Mouse (Mus musculus): ENCODE results near the gene Timp4. TPM values are rescaled to one million over a fixed set of nuclear protein-coding genes. Genes with fewer than 3 reads are reported as not detected.
A peak's percentile ranks its signal among the peaks of the same experiment; 100 is the strongest.
"Not testable (repeated sequence)": the region's sequence is repeated elsewhere in the genome, so short reads cannot be mapped to it uniquely, and the experiment has no call there.

Gene Timp4
- total RNA-seq, 2 experiments from 2014 or later: 0.02 TPM; not detected in 1

- no peak for ATAC-seq (ENCODE audit: poor library complexity, severe bottlenecking)
These were observed 8.5 kb upstream of the Timp4 start for GRCm38 (mm10) chr6:115260507-115260906.

- no peak for ATAC-seq (ENCODE audit: poor library complexity, severe bottlenecking)
These were observed 3.2 kb upstream of the Timp4 start for GRCm38 (mm10) chr6:115255171-115255570.

GRCm38 (mm10) chr6:115251531-115251985 lies 447 bp downstream of the Timp4 start:
- ATAC-seq (ENCODE audit: poor library complexity, severe bottlenecking): no peak

GRCm38 (mm10) chr6:115245500-115246058 lies 6.4 kb downstream of the Timp4 start:
- no peak for ATAC-seq (ENCODE audit: poor library complexity, severe bottlenecking)

GRCm38 (mm10) chr6:115244222-115244621 lies 7.8 kb downstream of the Timp4 start:
- ATAC-seq (ENCODE audit: poor library complexity, severe bottlenecking): no peak

GRCm38 (mm10) chr6:115241939-115242338 lies 10.1 kb downstream of the Timp4 start:
- ATAC-seq (ENCODE audit: poor library complexity, severe bottlenecking): no peak

- ATAC-seq (ENCODE audit: poor library complexity, severe bottlenecking): no peak
These were observed 10.8 kb downstream of the Timp4 start for GRCm38 (mm10) chr6:115241131-115241699.

- not testable (repeated sequence) for ATAC-seq (ENCODE audit: poor library complexity, severe bottlenecking)
These were observed 11.6 kb downstream of the Timp4 start for GRCm38 (mm10) chr6:115240431-115240830.

- ATAC-seq (ENCODE audit: poor library complexity, severe bottlenecking): no peak
These were observed 12.7 kb downstream of the Timp4 start for GRCm38 (mm10) chr6:115239335-115239734.

- ATAC-seq (ENCODE audit: poor library complexity, severe bottlenecking): no peak
These were observed 13.7 kb downstream of the Timp4 start for GRCm38 (mm10) chr6:115238031-115239027.

GRCm38 (mm10) chr6:115232562-115232961 lies 19.4 kb downstream of the Timp4 start:
- no peak for ATAC-seq (ENCODE audit: poor library complexity, severe bottlenecking)

GRCm38 (mm10) chr6:115231836-115232235 lies 20.2 kb downstream of the Timp4 start:
- ATAC-seq (ENCODE audit: poor library complexity, severe bottlenecking): no peak

- ATAC-seq (ENCODE audit: poor library complexity, severe bottlenecking): no peak
These were observed 21.4 kb downstream of the Timp4 start for GRCm38 (mm10) chr6:115230557-115230956.

- peak; percentile 82 for ATAC-seq (ENCODE audit: poor library complexity, severe bottlenecking)
These were observed 24.5 kb downstream of the Timp4 start for GRCm38 (mm10) chr6:115227529-115227928.

GRCm38 (mm10) chr6:115227043-115227442 lies 25.0 kb downstream of the Timp4 start, which contains the start of gene Gm17482:
Gene Gm17482, plus strand, starts transcription at chr6:115227343.
- ATAC-seq (ENCODE audit: poor library complexity, severe bottlenecking): no peak

- ATAC-seq (ENCODE audit: poor library complexity, severe bottlenecking): no peak
These were observed 26.5 kb downstream of the Timp4 start for GRCm38 (mm10) chr6:115225519-115225918.

GRCm38 (mm10) chr6:115221215-115221641 lies 30.8 kb downstream of the Timp4 start:
- ATAC-seq (ENCODE audit: poor library complexity, severe bottlenecking): no peak

- no peak for ATAC-seq (ENCODE audit: poor library complexity, severe bottlenecking)
These were observed 38.9 kb downstream of the Timp4 start for GRCm38 (mm10) chr6:115213129-115213528.

GRCm38 (mm10) chr6:115212132-115212903 lies 39.7 kb downstream of the Timp4 start:
- no peak for ATAC-seq (ENCODE audit: poor library complexity, severe bottlenecking)

GRCm38 (mm10) chr6:115210820-115211219 lies 41.2 kb downstream of the Timp4 start:
- no peak for ATAC-seq (ENCODE audit: poor library complexity, severe bottlenecking)

GRCm38 (mm10) chr6:115210187-115210586 lies 41.8 kb downstream of the Timp4 start:
- no peak for ATAC-seq (ENCODE audit: poor library complexity, severe bottlenecking)
